Mouse (Mus musculus): Measurements from ENCODE around the gene Ptdss2. TPM values are rescaled to one million over a fixed set of nuclear protein-coding genes. Genes with fewer than 3 reads are reported as not detected.

Gene Ptdss2
- polyA plus RNA-seq, 1 experiment from 2014 or later = 86.2 TPM

DNA sequence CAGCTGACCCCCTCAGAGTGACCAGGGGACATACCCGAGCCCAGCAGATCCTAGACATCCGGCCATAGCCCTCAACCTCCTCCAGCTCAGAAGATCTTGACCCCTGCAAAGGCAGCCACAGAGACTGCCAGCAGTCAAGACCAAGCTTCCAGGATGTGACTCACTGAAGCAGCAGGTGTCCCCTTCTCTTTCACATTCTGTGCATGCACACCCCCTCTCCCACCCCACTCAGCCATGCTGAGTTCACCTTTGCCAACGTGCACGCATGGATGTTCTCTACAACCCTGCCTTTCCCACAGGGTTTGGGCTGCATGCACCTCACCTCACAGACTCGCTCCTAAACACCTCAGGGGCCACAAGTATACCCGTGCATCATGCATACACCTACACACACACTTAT lies 26.2 kb upstream of the Ptdss2 start:
- no peaks in the 10 kb centered on the region for H3K36me3 ChIP-seq (replicated peaks)
- H3K9me3 ChIP-seq = no peaks in the 10 kb centered on the region
- H3K9ac ChIP-seq = no peak overlapping the region
- 84% methylated on average over 6 of the region's 6 CpGs for WGBS
- peaks cover 38% of the 10 kb centered on the region for H3K27me3 ChIP-seq (replicated peaks)
- ATAC-seq (replicated peaks) = no peak
- no peak overlapping the region for H3K4me3 ChIP-seq
- no peak overlapping the region for H3K27ac ChIP-seq
- no peak overlapping the region for H3K4me2 ChIP-seq
- peaks cover 17% of the 10 kb centered on the region for H3K4me1 ChIP-seq

DNA sequence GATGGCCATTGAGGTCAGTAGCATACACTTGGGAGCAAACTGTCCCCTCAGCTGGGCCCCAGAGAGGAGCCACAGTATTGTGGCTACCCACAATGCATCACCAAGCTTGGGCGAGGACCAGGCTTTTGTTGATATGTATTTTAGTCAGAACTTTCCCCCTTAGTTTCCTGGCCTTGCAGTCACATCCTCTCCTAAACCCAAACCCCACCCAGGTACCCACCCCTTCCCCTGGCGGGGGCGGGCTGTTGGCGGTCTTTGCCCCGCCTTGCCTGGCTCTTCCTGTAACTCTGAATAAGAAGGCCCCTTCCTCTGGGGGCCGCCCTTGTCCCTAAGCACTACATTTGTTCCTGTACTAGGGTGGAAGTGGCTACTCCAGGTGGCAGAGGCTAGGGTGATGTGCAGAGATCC lies 25.5 kb upstream of the Ptdss2 start:
- WGBS = 48% methylated on average over 6 of the region's 6 CpGs
- ATAC-seq (replicated peaks) = no peak
- no peak overlapping the region for H3K4me3 ChIP-seq
- H3K27me3 ChIP-seq (replicated peaks) = peaks cover 45% of the 10 kb centered on the region
- peaks cover 17% of the 10 kb centered on the region for H3K4me1 ChIP-seq
- H3K36me3 ChIP-seq (replicated peaks) = no peaks in the 10 kb centered on the region
- no peak overlapping the region for H3K27ac ChIP-seq
- no peak overlapping the region for H3K9ac ChIP-seq
- no peak overlapping the region for H3K4me2 ChIP-seq
- H3K9me3 ChIP-seq = no peaks in the 10 kb centered on the region

DNA sequence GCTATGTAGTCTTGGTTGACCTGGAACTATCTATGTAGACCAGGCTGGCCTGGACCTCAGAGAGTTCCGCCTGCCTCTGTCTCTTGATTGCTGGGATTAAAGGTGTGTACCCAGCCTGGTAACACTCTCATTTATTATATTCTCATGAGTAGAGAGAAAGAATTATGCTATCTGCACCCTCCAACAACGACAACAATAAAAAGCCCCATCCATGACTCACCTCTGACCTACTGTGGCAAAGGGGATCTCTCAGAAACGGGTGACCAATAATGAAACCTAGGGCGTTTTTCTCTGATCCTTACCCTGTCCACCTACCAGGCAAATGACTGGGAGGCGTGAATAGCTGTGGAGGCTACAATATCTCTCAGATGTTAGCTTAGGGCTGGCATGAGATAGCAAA lies 25.0 kb upstream of the Ptdss2 start:
- no peak overlapping the region for H3K9ac ChIP-seq
- H3K4me2 ChIP-seq = no peak overlapping the region
- peaks cover 45% of the 10 kb centered on the region for H3K27me3 ChIP-seq (replicated peaks)
- H3K4me1 ChIP-seq = peaks cover 15% of the 10 kb centered on the region
- H3K9me3 ChIP-seq = no peaks in the 10 kb centered on the region
- ATAC-seq (replicated peaks) = no peak
- H3K36me3 ChIP-seq (replicated peaks) = no peaks in the 10 kb centered on the region
- H3K4me3 ChIP-seq = no peak overlapping the region
- no peak overlapping the region for H3K27ac ChIP-seq
- 85% methylated on average over 5 of the region's 5 CpGs for WGBS

DNA sequence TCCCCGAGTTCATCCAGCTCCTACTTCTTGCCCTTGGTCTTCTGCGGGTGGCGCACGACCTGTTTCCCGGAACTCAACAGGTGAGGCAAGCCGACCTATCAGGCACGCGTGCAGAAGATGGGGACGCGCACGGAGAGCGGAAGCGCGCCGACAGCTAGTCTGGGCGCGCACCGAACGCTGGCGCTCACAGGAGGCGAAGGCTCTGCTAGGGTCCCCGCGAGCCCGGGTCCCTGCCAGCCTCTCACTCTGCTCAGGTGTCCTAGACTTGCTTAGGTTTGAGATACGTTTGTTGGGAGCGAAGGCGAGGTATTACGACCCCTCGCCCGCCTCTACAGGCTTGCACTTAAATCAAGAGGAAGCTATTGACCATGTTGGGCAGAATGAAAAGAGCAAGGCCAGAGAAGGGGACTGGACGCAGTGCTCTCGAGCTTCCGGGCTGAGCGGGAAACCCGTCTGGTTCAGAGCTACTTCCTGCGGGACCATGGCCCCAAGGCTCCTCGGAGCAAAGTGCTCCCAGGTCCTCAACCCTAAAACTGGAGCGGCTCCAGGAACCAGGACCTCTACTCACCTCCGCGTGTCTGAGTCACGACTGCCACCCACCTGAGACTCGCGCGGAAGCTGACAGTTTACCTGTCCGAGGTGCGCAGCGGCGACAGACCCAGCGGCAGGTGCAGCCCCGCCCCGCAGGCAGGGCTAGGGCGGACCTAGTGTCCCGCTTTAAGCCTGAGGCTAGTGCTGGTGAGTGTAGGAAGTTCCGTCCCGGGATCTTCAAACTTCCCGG lies 22.1 kb upstream of the Ptdss2 start, which contains the start of gene Sigirr:
Gene Sigirr, minus strand, starts transcription at position 662 of the 781 bp plus-strand sequence.
- Histone ChIP-seq H3K4me2 (peak within 1 kb of the TSS; percentile 77), H3K27me3 (replicated peaks) (peaks cover 42% of the 10 kb centered on the region), H3K4me3 (peak within 1 kb of the TSS; percentile 44), H3K36me3 (replicated peaks) (no peaks in the 10 kb centered on the region), H3K9me3 (no peaks in the 10 kb centered on the region), H3K4me1 (peaks cover 13% of the 10 kb centered on the region), H3K9ac (peak within 1 kb of the TSS; percentile 45), H3K27ac (no peak within 1 kb of the TSS)
- peak; percentile 45; the same call in 1 of the 2 replicates for ATAC-seq (replicated peaks)
- under 1% methylated on average over 56 of the region's 56 CpGs for WGBS

DNA sequence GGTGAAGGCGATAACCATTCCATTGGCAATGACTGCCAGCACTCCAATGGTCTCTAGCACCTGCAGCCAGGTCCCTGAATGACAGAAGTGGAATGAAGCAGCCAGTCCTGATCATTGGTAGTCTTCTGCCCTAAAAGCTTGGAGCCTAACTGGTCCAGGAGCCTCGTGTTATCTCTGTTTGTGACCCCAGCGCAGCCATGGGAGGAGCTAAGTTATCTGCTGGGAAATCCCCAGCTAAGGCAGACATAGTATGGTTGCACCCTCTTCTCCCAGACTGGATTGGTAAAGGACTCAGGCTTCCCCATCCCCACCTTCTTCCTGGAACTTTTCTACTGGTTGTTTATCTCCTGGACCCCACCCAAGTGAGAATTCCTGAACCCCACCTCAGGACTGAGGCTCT lies 19.0 kb upstream of the Ptdss2 start:
- peaks cover 37% of the 10 kb centered on the region for H3K27me3 ChIP-seq (replicated peaks)
- WGBS = 72% methylated on average over 3 of the region's 3 CpGs

DNA sequence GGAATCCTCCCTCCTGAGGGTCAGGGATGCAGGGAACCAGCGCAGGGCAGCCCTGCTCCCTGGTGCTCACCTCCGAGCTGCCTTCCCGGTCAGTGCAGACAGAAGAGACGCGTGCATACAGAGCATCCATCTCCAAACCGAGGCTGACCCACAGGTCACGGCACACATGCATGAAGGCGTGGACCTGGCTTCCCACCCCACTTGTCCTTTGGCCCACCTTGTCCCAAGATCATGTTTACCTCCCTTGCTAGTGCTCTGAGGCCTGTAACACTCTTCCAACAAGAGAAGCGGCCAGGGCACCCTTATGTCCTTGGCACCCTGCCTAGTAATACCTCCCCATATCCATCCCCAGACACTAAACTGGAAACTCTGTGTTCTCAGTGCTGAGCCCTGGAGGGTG lies 6.3 kb upstream of the Ptdss2 start:
- no peak for ATAC-seq (replicated peaks)
- Histone ChIP-seq H3K27me3 (replicated peaks) (peaks cover 3% of the 10 kb centered on the region; the same call in 1 of the 2 replicates), H3K4me3 (no peak overlapping the region), H3K27ac (no peak overlapping the region), H3K4me2 (no peak overlapping the region), H3K9ac (no peak overlapping the region), H3K9me3 (no peaks in the 10 kb centered on the region), H3K4me1 (no peaks in the 10 kb centered on the region), H3K36me3 (replicated peaks) (no peaks in the 10 kb centered on the region)
- 87% methylated on average over 9 of the region's 9 CpGs for WGBS

More for the DNA sequence above, 19.0 kb upstream of the Ptdss2 start:
- Histone ChIP-seq H3K4me1 (peaks cover 13% of the 10 kb centered on the region), H3K36me3 (replicated peaks) (no peaks in the 10 kb centered on the region), H3K4me2 (no peak overlapping the region), H3K9ac (no peak overlapping the region), H3K27ac (no peak overlapping the region), H3K4me3 (no peak overlapping the region), H3K9me3 (no peaks in the 10 kb centered on the region)
- ATAC-seq (replicated peaks) = no peak

DNA sequence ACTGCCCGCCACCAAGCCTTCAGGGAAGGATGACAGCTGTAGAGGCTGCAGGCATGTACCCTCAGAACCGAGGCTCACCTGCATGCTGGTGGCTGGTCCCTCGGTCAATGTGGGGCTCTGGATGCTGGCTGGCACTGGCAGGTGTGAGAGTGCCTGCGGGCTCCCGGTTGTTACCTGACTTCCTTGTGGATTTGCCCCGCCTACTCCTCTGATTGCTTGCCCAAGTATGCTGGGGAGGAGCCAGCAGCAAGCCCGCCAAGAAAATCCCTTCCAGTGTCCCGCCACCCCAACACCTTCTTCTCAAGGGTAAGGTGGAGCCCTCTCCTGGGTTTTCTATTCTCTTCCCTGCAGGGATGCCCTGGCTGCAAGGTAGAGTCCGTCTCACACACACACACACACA lies 4.5 kb upstream of the Ptdss2 start, which contains the start of gene Ano9:
Gene Ano9, minus strand, starts transcription at position 171 of the 400 bp plus-strand sequence.
- ATAC-seq (replicated peaks) = no peak
- H3K27me3 ChIP-seq (replicated peaks) = peaks cover 3% of the 10 kb centered on the region; the same call in 1 of the 2 replicates
- 20% methylated on average over 9 of the region's 9 CpGs for WGBS
- H3K27ac ChIP-seq = no peak within 1 kb of the TSS
- no peaks in the 10 kb centered on the region for H3K9me3 ChIP-seq
- no peak within 1 kb of the TSS for H3K4me2 ChIP-seq
- H3K4me3 ChIP-seq = no peak within 1 kb of the TSS
- H3K9ac ChIP-seq = no peak within 1 kb of the TSS
- no peaks in the 10 kb centered on the region for H3K36me3 ChIP-seq (replicated peaks)
- H3K4me1 ChIP-seq = no peaks in the 10 kb centered on the region

DNA sequence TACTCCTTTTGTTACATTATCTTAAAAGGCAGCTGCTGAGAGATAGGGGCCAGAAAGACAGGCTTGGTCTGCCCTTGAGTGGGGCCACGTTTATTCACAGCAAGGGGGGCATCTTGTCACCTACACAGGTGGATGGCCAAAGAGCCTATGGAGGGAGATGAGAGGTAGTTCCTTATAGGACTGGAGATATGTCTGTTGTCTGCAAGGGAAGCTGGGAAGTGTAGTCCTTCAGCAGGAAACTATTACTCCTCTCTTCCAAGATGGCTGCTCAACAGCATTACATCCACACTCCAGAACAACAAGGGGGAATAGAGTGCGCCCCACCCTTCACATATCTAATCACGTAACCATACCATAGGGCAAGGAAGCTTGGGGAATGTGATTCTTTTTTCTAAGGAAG lies 2.7 kb upstream of the Ptdss2 start:
- H3K27ac ChIP-seq = no peak overlapping the region
- H3K4me2 ChIP-seq = no peak overlapping the region
- H3K4me1 ChIP-seq = peaks cover 6% of the 10 kb centered on the region; the same call in 1 of the 2 replicates
- ATAC-seq (replicated peaks) = no peak
- H3K4me3 ChIP-seq = no peak overlapping the region
- H3K27me3 ChIP-seq (replicated peaks) = peaks cover 3% of the 10 kb centered on the region; the same call in 1 of the 2 replicates
- H3K9ac ChIP-seq = no peak overlapping the region
- no peaks in the 10 kb centered on the region for H3K9me3 ChIP-seq
- WGBS = 77% methylated on average over 3 of the region's 3 CpGs
- no peaks in the 10 kb centered on the region for H3K36me3 ChIP-seq (replicated peaks)

DNA sequence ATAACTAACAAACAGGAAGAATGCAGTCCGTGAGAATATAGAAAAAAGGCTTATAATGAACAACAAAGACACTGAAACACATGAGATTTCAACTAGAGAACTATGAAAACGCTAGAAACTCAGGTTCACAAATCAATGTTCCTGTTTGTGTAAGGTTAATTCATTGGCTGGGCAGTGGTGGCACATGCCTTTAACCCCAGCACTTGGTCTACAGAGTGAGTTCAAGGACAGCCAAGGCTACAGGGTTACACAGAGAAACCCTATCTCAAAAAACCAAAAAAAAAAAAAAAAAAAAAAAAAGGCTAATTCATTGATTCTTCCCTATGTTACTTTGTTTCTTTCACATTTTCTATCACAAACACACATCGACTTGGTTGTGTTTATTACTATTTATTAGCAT lies 1.6 kb upstream of the Ptdss2 start:
- 91% methylated on average over 3 of the region's 3 CpGs for WGBS
- H3K4me3 ChIP-seq = no peak overlapping the region
- H3K27ac ChIP-seq = no peak overlapping the region
- no peak overlapping the region for H3K4me2 ChIP-seq
- ATAC-seq (replicated peaks) = no peak
- H3K36me3 ChIP-seq (replicated peaks) = no peaks in the 10 kb centered on the region
- no peaks in the 10 kb centered on the region for H3K9me3 ChIP-seq
- H3K9ac ChIP-seq = no peak overlapping the region
- H3K4me1 ChIP-seq = peaks cover 6% of the 10 kb centered on the region; the same call in 1 of the 2 replicates
- H3K27me3 ChIP-seq (replicated peaks) = peaks cover 3% of the 10 kb centered on the region; the same call in 1 of the 2 replicates

DNA sequence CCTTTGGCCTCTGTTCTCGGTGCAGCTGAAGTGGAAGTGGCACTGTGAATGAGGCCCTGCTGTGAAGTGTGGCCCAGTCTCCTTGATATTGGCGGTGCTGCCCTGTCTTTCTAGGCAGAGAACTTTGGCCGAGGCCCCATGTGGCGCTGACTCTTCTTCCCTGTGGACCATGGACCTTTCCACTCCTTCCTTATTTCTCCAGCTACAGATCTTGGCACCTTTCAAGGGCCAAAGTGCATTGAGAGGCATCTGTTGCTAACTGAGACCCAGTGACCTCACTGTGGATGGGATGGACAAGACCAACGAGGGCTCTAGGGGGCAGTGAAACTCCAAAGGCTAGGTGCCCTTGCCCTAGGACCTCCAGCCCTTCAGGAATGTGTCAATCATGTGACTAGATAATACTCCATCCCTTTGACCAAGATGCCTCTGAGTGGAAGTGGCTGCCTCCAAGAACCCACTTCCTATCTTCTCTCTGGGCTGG lies 1.1 kb upstream of the Ptdss2 start:
- Histone ChIP-seq H3K27ac (no peak overlapping the region), H3K4me1 (peaks cover 6% of the 10 kb centered on the region; the same call in 1 of the 2 replicates), H3K36me3 (replicated peaks) (no peaks in the 10 kb centered on the region), H3K9me3 (no peaks in the 10 kb centered on the region), H3K27me3 (replicated peaks) (peaks cover 3% of the 10 kb centered on the region; the same call in 1 of the 2 replicates), H3K9ac (no peak overlapping the region), H3K4me3 (no peak overlapping the region), H3K4me2 (no peak overlapping the region)
- 84% methylated on average over 5 of the region's 5 CpGs for WGBS
- no peak for ATAC-seq (replicated peaks)

DNA sequence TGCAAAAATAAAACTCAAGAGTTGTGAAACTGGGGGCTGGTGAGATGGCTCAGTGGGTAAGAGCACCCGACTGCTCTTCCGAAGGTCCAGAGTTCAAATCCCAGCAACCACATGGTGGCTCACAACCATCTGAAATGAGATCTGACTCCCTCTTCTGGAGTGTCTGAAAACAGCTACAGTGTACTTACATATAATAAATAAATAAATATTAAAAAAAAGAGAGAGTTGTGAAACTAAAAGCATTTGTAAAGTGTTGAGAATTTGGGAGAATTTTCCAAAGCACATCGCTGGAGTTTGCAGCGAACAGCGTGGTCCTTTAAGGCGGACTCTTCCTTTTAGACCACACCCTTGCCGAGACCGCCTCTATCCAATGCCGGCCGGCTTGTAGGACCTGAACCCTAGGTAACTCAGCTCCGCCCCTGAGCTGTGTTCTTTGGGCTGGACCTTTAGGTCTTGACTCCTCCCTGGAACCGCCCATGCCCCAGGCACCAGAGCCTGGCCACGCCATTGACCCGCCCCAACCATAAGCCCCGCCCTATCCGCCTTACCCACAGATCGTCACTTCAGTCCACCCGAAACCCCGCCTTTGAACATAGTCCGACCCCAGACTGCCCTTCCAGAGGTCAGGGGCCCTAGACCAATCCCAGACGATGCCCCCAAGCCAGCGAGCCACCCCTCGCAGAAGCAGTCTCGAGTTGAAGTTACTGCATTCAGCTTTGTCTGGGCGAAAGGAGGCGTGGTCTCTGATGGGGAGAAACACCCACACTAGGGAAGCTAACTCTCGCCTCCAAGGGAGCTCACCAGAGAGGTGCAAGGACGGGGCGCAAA lies 721 bp downstream of the Ptdss2 start:
- peak; percentile 97 for ATAC-seq (replicated peaks)
- H3K9me3 ChIP-seq = no peaks in the 10 kb centered on the region
- 2% methylated on average over 29 of the region's 29 CpGs for WGBS
- H3K27ac ChIP-seq = peak overlapping the region; percentile 85
- no peaks in the 10 kb centered on the region for H3K36me3 ChIP-seq (replicated peaks)
- H3K4me3 ChIP-seq = peak overlapping the region; percentile 58
- peak overlapping the region; percentile 60 for H3K9ac ChIP-seq
- H3K4me2 ChIP-seq = peak overlapping the region; percentile 68
- peaks cover 3% of the 10 kb centered on the region; the same call in 1 of the 2 replicates for H3K27me3 ChIP-seq (replicated peaks)
- peaks cover 6% of the 10 kb centered on the region; the same call in 1 of the 2 replicates for H3K4me1 ChIP-seq

DNA sequence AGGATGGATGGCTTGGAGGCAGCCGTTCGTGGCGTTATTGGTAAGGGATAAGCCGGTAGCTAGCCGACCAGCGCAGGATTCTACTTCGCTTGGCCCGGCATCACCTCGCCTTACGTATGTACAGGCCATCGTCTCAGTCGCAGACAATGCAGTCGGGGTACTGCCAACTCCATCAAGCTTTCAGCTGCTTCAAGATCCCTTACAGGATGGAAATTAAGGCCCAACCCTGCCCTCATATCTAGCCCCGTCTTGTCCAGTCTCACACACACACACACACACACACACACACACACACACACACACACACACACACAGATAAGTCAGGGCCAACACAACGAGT lies 1.3 kb downstream of the Ptdss2 start:
- Histone ChIP-seq H3K27ac (peak overlapping the region; percentile 85), H3K9ac (peak overlapping the region; percentile 60), H3K9me3 (no peaks in the 10 kb centered on the region), H3K4me1 (peaks cover 6% of the 10 kb centered on the region; the same call in 1 of the 2 replicates), H3K4me2 (peak overlapping the region; percentile 68), H3K27me3 (replicated peaks) (no peaks in the 10 kb centered on the region), H3K36me3 (replicated peaks) (no peaks in the 10 kb centered on the region), H3K4me3 (peak overlapping the region; percentile 58)
- peak; percentile 82 for ATAC-seq (replicated peaks)
- WGBS = 2% methylated on average over 15 of the region's 15 CpGs
